Mouse (Mus musculus) heart, embryonic 10.5 days (tissue): ENCODE measurements around the gene E130308A19Rik. TPM values are rescaled to one million over a fixed set of nuclear protein-coding genes. Genes with fewer than 3 reads are reported as not detected.

Source experiments
- DNase-seq: peaks from one replicate; pipeline ENCODE4 v3.0.0-alpha.2; 2017; ENCODE audit warnings: low spot score
- H3K27ac ChIP-seq: fragments of 300-500 bp; sonication (generic); 2 replicates; pipeline ENCODE4 v1.5.1; 2016; ENCODE audit warnings: mild to moderate bottlenecking
- H3K27me3 ChIP-seq: fragments of 300-500 bp; sonication (generic); 2 replicates; pipeline ENCODE4 v1.6.1; 2016; ENCODE audit warnings: mild to moderate bottlenecking; ENCODE audit not compliant: poor library complexity, insufficient read depth, severe bottlenecking
- H3K36me3 ChIP-seq: fragments of 300-500 bp; sonication (generic); 2 replicates; pipeline ENCODE4 v1.6.1; 2016; ENCODE audit warnings: mild to moderate bottlenecking, moderate library complexity
- H3K4me1 ChIP-seq: fragments of 300-500 bp; sonication (generic); 2 replicates; pipeline ENCODE4 v1.6.1; 2016; ENCODE audit warnings: mild to moderate bottlenecking
- H3K4me3 ChIP-seq: fragments of 300-500 bp; sonication (generic); 2 replicates; pipeline ENCODE4 v1.5.1; 2016; ENCODE audit warnings: mild to moderate bottlenecking, moderate library complexity
- H3K9me3 ChIP-seq: fragments of 300-500 bp; sonication (generic); 2 replicates; pipeline ENCODE4 v1.6.1; 2016; ENCODE audit warnings: mild to moderate bottlenecking, moderate library complexity
- WGBS: fragments of 180-500 bp; shearing (Covaris S2); methylation state at CpG from one replicate; pipeline ENCODE4 v1.1.7; 2016; 5-methylcytosine and 5-hydroxymethylcytosine counted together
- polyA plus RNA-seq: library from polyadenylated mRNA; unstranded; fragments of >200 nt; fragmentation: Nextera tagmentation; extraction: Ambion mirVana; gene quantifications from 2 replicates; pipeline ENCODE4 v1.2.1, GENCODE M21; 2016

E130308A19Rik gene
- polyA plus RNA-seq, 1 experiment from 2014 or later, result 37.3 TPM

DNA sequence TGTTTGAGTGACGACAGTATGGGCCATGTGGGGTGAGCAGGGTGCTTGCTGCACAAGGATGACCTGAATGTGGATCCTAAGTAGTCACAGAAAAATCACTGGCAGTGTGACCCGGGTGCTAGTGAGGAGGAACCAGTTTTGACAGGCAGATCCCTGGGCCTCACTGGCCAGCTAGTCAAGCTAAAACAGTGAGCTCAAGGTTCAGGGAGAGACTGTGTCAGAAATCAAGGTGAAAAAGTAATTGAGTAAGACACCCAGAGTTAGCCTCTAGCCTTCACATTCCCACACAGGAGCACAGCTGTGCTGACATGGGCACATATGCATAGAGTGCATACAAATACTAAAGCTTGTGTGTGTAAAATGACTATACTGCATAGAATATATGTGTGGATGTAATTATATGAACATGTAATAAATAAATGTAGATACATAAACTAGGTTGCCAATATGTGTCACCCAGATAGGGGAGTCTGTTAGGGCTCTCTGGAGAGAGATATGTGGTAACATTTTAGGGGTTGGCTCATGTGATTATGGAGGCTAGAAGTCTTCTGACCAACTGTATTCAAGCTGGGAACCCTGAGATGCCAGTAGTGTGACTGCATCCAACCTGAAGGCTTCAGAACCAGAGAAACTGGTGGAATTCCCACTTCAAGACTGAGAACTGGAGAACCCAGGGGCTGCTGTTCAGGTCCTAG, 47.6 kb downstream of the E130308A19Rik start:
- Histone ChIP-seq H3K27me3 (no peaks in the 10 kb centered on the region), H3K27ac (no peak overlapping the region), H3K9me3 (no peaks in the 10 kb centered on the region), H3K4me1 (peaks cover 13% of the 10 kb centered on the region), H3K4me3 (no peak overlapping the region), H3K36me3 (no peaks in the 10 kb centered on the region)
- WGBS, result 80% methylated on average over 2 of the region's 2 CpGs
- no peak for DNase-seq

- WGBS, result 77% methylated on average over 8 of the region's 8 CpGs
- H3K4me3 ChIP-seq, result no peak overlapping the region
Measured at GRCm38 (mm10) chr4:59674929-59675679, 49.1 kb downstream of the E130308A19Rik start.

GRCm38 (mm10) chr4:59675699-59676098, 49.7 kb downstream of the E130308A19Rik start:
- Histone ChIP-seq H3K27me3 (no peaks in the 10 kb centered on the region), H3K4me3 (no peak overlapping the region), H3K9me3 (no peaks in the 10 kb centered on the region), H3K36me3 (no peaks in the 10 kb centered on the region), H3K27ac (no peak overlapping the region), H3K4me1 (peaks cover 14% of the 10 kb centered on the region)
- no peak for DNase-seq
- 79% methylated on average over 3 of the region's 3 CpGs for WGBS

More at GRCm38 (mm10) chr4:59674929-59675679, 49.1 kb downstream of the E130308A19Rik start:
- H3K27ac ChIP-seq, result no peak overlapping the region
- no peak for DNase-seq
- no peaks in the 10 kb centered on the region for H3K27me3 ChIP-seq
- no peaks in the 10 kb centered on the region for H3K36me3 ChIP-seq
- no peaks in the 10 kb centered on the region for H3K9me3 ChIP-seq
- peaks cover 13% of the 10 kb centered on the region for H3K4me1 ChIP-seq

DNA sequence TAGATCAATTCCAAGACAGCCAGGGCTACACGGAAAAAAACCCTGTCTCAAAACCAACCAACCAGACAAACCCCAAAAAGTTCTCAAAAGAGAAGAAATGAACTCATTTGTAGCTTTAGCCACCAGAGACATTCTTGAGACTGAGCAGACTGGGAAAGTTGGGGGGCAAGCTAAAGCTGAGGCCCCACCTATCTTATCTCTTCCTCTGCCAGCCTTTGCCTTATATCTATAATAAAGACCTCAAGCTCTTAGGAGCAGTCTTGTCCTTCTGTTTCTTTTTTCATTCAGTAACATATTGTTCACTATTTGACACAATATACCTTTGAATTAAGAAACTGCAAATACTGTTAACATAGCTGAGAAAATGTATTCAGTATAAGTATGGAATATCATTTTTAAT, 55.4 kb downstream of the E130308A19Rik start:
- no peak overlapping the region for H3K4me3 ChIP-seq
- H3K27ac ChIP-seq, result no peak overlapping the region
- no peaks in the 10 kb centered on the region for H3K36me3 ChIP-seq
- H3K9me3 ChIP-seq, result no peaks in the 10 kb centered on the region
- H3K27me3 ChIP-seq, result no peaks in the 10 kb centered on the region
- H3K4me1 ChIP-seq, result peaks cover 38% of the 10 kb centered on the region
- DNase-seq, result no peak
- WGBS, result 85% methylated on average over 1 of the region's 1 CpGs

- no peaks in the 10 kb centered on the region for H3K27me3 ChIP-seq
- H3K36me3 ChIP-seq, result no peaks in the 10 kb centered on the region
- H3K4me3 ChIP-seq, result no peak overlapping the region
- H3K27ac ChIP-seq, result no peak overlapping the region
- no peak for DNase-seq
- H3K9me3 ChIP-seq, result no peaks in the 10 kb centered on the region
- peaks cover 38% of the 10 kb centered on the region for H3K4me1 ChIP-seq
- 53% methylated on average over 3 of the region's 3 CpGs for WGBS
Measured at GRCm38 (mm10) chr4:59682491-59682890, 56.5 kb downstream of the E130308A19Rik start.

DNA sequence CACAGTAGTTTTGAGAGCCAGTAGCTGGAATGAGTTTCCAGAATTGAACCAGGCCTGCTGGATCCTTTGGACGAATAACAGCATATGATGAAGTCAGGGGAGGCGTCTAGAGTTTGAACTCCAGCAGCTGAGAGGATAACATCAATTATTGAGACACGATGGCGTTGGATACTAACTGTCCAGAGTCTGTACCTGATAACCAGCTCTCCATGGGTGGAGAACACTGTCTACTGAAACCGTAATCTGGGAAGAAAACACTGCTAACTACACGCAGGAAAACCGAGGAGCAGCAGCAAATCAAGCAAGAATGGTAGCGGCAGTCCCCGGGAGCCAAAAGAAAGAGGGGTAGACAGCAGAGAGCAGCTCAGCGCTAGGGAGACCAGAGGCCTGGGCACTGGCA, 56.9 kb downstream of the E130308A19Rik start:
- WGBS, result 71% methylated on average over 10 of the region's 10 CpGs
- no peaks in the 10 kb centered on the region for H3K36me3 ChIP-seq
- no peak overlapping the region for H3K4me3 ChIP-seq
- 0 out of 2 replicates have a peak overlapping the region, but pooled peaks have one; percentile 5 for H3K27ac ChIP-seq
- no peaks in the 10 kb centered on the region for H3K9me3 ChIP-seq
- DNase-seq, result no peak
- peaks cover 38% of the 10 kb centered on the region for H3K4me1 ChIP-seq
- no peaks in the 10 kb centered on the region for H3K27me3 ChIP-seq

DNA sequence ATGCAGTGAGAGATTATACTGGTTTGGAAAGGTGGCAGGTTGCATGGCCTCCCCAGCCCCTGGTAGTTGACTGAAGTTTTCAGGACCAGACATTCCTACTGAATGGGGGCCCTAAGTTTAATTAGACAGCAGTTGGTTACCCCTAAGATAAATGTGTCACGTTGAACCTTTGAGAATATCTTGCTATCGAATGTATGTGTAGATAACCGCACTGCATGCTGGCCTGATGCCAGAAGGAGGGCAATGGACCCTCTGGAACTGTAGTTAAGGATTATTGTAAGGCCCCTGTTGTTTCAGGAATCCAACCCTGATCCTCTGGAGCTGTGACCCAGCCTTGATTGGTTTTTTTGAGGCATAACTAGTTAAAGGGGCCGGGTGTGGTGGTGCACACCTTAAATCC, 58.3 kb downstream of the E130308A19Rik start:
- no peak overlapping the region for H3K4me3 ChIP-seq
- H3K9me3 ChIP-seq, result no peaks in the 10 kb centered on the region
- WGBS, result 72% methylated on average over 4 of the region's 4 CpGs
- no peaks in the 10 kb centered on the region for H3K27me3 ChIP-seq
- no peak overlapping the region for H3K27ac ChIP-seq
- no peak for DNase-seq
- no peaks in the 10 kb centered on the region for H3K36me3 ChIP-seq
- H3K4me1 ChIP-seq, result peaks cover 42% of the 10 kb centered on the region

- WGBS, result 81% methylated on average over 4 of the region's 4 CpGs
- Histone ChIP-seq H3K9me3 (no peaks in the 10 kb centered on the region), H3K27me3 (no peaks in the 10 kb centered on the region), H3K27ac (no peak overlapping the region), H3K4me3 (no peak overlapping the region), H3K36me3 (peaks cover 12% of the 10 kb centered on the region), H3K4me1 (peaks cover 29% of the 10 kb centered on the region)
- no peak for DNase-seq
Measured at GRCm38 (mm10) chr4:59686716-59687115, 60.7 kb downstream of the E130308A19Rik start.

DNA sequence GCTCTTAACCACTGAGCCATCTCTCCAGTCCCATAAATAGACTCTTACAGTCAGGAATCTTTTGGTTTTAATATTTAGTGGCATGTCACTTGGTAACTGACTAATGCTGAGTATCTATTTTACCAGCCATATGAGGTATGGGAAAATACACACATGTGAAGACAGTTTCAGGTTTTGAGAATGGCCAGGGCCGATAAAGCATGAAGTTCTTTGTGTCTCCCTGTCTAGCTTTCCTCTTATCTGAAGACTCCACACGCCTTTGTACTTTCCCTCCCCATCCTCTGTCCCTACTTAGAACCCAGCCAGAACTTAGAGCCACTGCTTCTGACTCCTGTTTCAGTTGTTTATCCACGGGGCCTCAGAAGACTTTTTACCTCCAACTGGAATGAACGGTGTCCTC, 63.0 kb downstream of the E130308A19Rik start:
- 51% methylated on average over 4 of the region's 4 CpGs for WGBS
- Histone ChIP-seq H3K27me3 (no peaks in the 10 kb centered on the region), H3K36me3 (peaks cover 12% of the 10 kb centered on the region), H3K27ac (peak overlapping the region; percentile 79; the same call in 1 of the 2 replicates), H3K4me1 (peaks cover 10% of the 10 kb centered on the region; the same call in 1 of the 2 replicates), H3K9me3 (no peaks in the 10 kb centered on the region), H3K4me3 (no peak overlapping the region)
- DNase-seq, result peak; percentile 82

- WGBS, result 88% methylated on average over 4 of the region's 4 CpGs
- Histone ChIP-seq H3K27me3 (no peaks in the 10 kb centered on the region), H3K4me3 (no peak overlapping the region), H3K9me3 (no peaks in the 10 kb centered on the region), H3K4me1 (peaks cover 5% of the 10 kb centered on the region; the same call in 1 of the 2 replicates), H3K27ac (no peak overlapping the region), H3K36me3 (peaks cover 12% of the 10 kb centered on the region)
- DNase-seq, result no peak
Measured at GRCm38 (mm10) chr4:59690145-59690544, 64.1 kb downstream of the E130308A19Rik start.

DNA sequence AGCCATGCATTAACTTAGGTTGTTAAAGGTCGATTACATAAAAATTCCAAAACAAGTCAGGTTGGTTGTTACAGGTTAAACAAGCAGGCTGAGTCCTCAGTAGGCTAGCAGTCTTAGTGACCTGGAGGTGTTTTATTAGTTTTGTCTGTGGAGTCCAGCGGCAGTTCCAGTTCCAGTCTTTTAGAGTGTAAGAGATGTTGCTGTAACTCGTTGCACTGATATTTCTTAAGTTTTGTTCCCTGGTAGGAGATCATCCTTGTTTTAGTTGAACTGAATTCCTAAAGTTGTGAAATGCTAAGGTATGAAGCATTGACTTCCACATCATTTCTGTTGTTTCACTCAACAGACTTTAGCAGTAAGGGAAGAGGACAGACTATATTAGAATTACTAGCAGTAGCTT, 70.8 kb downstream of the E130308A19Rik start:
- no peak overlapping the region for H3K27ac ChIP-seq
- no peak overlapping the region for H3K4me3 ChIP-seq
- H3K9me3 ChIP-seq, result no peaks in the 10 kb centered on the region
- DNase-seq, result no peak
- 85% methylated on average over 3 of the region's 3 CpGs for WGBS
- no peaks in the 10 kb centered on the region for H3K27me3 ChIP-seq
- no peaks in the 10 kb centered on the region for H3K36me3 ChIP-seq
- peaks cover 7% of the 10 kb centered on the region; the same call in 1 of the 2 replicates for H3K4me1 ChIP-seq

DNA sequence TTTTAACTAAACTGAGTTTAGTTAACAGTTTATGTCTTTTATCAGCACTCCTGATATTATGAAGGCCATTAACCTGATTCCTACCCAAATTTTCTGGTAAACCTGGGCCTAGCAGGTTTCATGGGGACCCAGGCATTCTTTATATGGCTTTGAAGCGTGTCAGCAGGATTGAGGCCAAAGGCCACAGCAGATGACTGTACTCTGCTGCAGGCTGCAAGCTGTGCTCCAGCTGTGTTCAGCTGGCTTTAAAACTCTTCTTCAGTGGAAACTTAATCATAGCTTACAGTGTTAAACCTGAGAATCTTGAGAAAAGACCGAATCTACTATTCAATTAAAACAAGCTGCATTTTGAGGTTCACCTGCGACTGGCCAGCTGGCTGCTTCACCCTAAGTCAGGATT, 71.9 kb downstream of the E130308A19Rik start:
- no peak overlapping the region for H3K4me3 ChIP-seq
- peaks cover 8% of the 10 kb centered on the region; the same call in 1 of the 2 replicates for H3K4me1 ChIP-seq
- H3K9me3 ChIP-seq, result no peaks in the 10 kb centered on the region
- 75% methylated on average over 3 of the region's 3 CpGs for WGBS
- H3K36me3 ChIP-seq, result no peaks in the 10 kb centered on the region
- H3K27ac ChIP-seq, result no peak overlapping the region
- DNase-seq, result no peak
- H3K27me3 ChIP-seq, result no peaks in the 10 kb centered on the region
